Mouse (Mus musculus): Measurements from ENCODE around the gene Pou4f1. TPM values are rescaled to one million over a fixed set of nuclear protein-coding genes. Genes with fewer than 3 reads are reported as not detected.

Pou4f1 gene
- total RNA-seq, 2 experiments from 2014 or later: not detected

DNA sequence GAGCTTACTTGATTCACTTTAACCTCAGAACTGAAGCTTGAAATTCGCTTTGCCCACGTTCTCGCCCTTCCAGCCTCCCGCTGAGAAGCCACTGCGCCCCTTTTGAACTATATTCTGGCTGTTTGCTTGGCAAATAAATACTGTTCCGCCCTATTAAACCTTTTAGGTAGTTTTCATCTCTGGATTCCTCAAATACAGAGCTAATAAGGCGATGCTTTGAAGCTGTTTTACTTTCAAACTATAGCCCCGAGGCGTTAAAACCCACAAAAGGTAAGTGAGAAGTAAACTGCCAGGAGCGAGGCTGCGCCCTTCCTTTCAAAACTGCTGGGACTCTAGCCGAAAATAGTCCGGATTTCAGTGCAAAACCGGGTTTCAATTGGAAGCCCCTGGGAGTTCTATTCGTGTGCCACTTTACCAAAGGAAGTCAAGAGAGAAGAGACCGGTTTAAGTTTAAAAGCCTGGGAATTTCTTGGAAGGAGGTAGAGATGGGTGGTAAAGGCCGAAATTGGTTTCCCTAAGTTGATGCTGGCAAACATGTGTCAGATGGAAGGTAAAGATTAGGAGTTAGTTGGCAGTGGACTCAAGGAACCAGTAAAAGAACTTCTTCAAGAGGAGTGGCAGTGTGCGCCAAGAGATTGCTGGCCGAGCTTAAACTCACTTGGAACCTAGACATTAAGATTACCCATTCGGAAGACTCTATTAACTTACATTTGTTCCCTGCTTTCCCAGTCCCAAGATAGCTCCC is 9.7 kb downstream of the Pou4f1 start:
- no peak for ATAC-seq (replicated peaks; ENCODE audit: low FRiP score, poor library complexity, severe bottlenecking)

DNA sequence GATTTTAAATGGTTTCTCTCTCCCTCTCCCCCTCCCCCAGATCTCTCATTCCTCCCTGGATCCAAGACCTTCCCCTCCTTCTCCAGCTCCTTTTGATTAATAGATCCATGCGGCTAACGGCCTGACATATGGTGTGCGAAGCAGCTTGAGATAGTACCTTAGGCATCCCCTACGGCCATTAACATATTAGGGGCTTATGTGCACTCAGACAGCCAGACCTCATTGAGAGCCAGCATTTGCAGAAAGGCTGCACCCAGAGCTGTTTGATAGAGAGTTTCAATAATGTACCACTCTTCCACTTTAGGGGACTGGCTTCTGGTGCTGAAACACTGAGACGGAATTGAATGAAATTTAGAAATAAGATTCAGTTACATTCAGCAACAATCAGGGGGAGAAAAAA is 10.8 kb downstream of the Pou4f1 start:
- ATAC-seq (replicated peaks; ENCODE audit: low FRiP score, poor library complexity, severe bottlenecking): no peak

DNA sequence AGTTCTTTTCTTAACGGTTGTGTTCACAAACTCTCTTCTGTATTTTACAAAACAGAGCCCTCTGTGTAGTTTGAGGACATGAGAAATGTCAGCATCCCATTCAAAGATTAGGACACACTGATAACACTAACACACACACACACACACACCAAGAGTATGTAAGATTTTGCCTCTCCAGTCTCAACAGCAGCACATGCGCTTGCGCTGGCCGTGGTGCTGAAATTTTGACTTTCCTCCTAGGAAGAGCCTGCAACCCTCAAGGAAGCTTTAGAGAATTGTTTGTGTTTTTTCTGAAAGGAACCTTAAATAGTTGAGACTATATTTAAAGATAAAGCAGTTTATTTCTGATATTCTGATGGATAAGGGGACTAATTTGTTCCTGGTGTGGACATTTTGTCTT is 14.0 kb downstream of the Pou4f1 start:
- no peak for ATAC-seq (replicated peaks; ENCODE audit: low FRiP score, poor library complexity, severe bottlenecking)

DNA sequence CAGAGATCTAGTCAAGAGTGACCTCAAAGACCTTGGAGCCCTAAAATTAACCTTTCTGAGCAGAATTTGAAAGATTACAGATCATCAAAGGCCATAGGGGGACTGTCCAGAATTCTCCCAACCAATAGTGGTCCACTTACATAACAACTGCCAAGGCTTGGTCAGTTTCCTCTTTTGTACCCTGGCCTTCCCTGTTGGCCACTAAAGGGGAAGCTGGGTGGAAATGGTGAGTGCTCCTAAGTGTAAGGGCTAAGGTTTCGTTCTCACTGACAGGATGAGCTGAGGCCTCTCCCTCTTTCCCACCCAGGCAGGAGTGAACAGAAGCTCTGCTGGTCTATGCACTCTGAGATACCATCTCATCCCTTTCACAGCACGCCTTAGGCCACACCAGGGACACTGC is 33.5 kb downstream of the Pou4f1 start:
- ATAC-seq (replicated peaks; ENCODE audit: low FRiP score, poor library complexity, severe bottlenecking): no peak

DNA sequence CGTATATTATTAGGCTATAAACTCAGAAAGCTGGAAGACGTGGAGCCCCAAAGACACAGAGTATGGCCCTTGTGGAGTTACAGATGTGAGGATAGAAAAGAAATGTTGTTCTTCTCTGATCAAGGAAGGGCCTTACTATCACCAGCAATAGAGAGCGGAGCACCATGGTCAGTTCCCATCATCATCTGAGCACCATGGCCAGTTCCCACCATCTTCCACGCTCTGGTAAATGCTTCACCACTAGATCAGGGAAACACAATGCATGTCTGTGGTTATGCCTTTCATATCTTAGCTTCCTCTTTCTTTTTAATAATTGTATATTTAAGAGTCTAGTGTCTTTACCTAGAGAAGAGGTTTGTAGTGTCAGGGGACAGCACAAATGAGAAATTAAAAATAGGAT is 37.0 kb downstream of the Pou4f1 start:
- no peak for ATAC-seq (replicated peaks; ENCODE audit: low FRiP score, poor library complexity, severe bottlenecking)

DNA sequence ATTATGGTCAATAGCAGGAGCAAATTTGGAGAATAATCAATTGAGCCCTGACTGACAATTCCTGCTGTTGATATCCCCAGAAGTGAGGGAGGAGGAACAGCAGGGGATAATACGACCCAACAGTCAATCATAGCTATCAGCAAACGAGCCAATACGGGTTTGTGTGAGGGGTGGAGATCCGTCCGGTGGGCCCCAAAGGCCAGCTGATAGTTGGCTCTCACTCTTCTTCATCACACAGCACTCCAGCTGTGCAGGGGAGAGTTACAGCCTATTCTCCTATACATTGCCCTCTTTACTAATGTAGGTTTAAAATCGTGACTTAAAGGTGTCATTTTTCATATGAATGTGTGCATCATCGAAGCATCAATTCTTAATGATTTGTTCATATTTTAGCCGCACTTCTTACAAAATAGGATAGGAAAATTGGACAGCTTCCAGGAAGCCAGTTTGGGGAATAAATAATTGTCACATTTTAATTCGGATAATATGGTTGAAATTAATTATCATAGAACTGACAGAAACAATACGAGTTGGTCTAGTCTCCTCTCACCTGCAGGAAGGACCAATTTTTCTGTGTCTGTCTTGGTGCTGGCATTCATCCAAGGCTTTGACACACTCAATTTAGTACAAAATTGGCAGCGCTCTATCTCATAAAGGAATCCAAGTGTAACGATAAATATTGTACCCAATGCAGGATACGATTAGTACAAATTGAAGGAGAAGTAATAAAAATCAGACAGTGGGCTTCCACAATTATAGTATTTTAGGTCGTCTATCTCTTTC is 43.9 kb downstream of the Pou4f1 start:
- no peak for ATAC-seq (replicated peaks; ENCODE audit: low FRiP score, poor library complexity, severe bottlenecking)

Other genes with a start within 250 kb of the Pou4f1 start
- gene Rnf219, start 54.6 kb upstream of the Pou4f1 start, total RNA-seq (2015; ENCODE audit: low replicate concordance): 2.3 and 6.7 TPM in 2 replicates
- 2.8 and 3.6 TPM in 2 replicates for gene Rnf219, start 54.6 kb upstream of the Pou4f1 start, total RNA-seq (2017; ENCODE audit: low replicate concordance)

All from erythroblast, adult 5-6 weeks (primary cell).